Mouse (Mus musculus): Measurements from ENCODE around the gene Bicc1.

DNA sequence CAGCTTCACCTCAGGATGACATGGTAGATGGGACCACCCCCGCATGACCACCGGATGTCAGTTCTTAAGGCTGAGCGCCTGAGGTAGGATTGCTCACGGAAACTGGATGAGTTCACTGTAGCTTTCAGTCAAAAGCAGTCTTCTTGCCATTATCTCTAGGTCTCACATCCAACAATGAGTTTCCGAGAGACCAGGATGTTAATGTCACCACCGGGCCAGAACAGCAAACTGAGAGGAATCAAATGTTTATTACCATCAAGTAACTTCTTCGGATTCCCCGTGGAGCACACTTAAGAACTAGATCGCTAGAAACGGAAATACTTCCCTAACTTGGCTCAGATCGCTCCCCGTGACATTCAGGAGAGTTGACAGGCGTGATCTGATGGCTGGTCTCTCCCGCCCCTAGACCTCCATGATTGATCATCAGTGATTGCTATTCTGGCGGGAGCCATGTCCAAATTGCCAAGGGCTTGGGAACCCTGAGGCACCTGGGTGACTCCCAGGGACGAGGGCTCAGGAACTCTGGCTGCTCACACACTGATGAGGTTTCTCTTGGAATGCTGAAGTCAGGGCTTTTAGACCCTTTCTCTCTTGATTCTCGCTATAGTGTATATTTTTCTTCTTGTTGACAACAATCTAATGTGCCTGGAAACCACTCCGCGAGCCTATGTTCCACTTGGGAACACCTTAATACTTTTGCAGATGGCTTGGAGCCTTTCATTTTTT is 149.6 kb downstream of the Bicc1 start:
- TF ChIP-seq CTCF (IDR thresholded peaks at IDR 0.05; ENCODE audit: borderline replicate concordance, control insufficient read depth, extremely low read depth, insufficient read depth, low read length, poor library complexity) (no peak), POLR2A (IDR thresholded peaks at IDR 0.05; ENCODE audit: control insufficient read depth, extremely low read depth, insufficient read depth, low read length, poor library complexity) (no peak)
